Mouse (Mus musculus): ENCODE data around the gene Zscan4b.
"Not testable (repeated sequence)": the region's sequence is repeated elsewhere in the genome, so short reads cannot be mapped to it uniquely, and the experiment has no call there.

The Zscan4b gene

DNA sequence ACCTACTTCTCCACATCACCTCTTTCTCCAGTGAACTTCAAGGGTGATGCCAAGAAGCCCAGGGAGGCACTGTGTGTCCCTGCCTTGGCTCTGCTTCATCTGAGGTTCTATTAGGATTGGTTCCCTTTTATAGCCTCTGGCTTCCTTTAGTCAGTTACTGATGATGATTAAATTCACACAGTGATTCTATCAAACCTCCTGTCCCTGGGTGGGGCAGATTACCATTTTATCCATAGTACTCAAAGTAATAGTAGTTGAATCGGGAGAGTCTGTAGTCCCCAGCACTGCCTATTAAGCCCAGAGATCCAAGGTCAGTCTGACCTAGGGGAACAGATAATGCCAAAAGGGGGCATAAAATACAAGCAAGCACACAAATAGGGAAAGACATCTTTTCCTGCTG is at the start of gene Zscan4b:
TSS of gene Zscan4b (minus strand) at position 101 of the 400 bp plus-strand sequence.
- not testable (repeated sequence) for DNase-seq (ENCODE audit: low spot score in 2 of 2)

Measured in right cerebral cortex, postnatal 10 days (tissue).